Mouse (Mus musculus) thymus, postnatal 36 days (tissue): ENCODE data around the gene Taf3.

Experiments used
- DNase-seq, 2 experiments: peaks; one replicate each; pipeline ENCODE4 v3.0.0; 2022; ENCODE audit warnings: mixed read lengths in 2 of 2

Gene Taf3

GRCm38 (mm10) chr2:10048461-10048860, at the start of gene Taf3:
Taf3 (minus strand) TSS chr2:10048596.
- DNase-seq: peak; percentile 93 to 95

DNA sequence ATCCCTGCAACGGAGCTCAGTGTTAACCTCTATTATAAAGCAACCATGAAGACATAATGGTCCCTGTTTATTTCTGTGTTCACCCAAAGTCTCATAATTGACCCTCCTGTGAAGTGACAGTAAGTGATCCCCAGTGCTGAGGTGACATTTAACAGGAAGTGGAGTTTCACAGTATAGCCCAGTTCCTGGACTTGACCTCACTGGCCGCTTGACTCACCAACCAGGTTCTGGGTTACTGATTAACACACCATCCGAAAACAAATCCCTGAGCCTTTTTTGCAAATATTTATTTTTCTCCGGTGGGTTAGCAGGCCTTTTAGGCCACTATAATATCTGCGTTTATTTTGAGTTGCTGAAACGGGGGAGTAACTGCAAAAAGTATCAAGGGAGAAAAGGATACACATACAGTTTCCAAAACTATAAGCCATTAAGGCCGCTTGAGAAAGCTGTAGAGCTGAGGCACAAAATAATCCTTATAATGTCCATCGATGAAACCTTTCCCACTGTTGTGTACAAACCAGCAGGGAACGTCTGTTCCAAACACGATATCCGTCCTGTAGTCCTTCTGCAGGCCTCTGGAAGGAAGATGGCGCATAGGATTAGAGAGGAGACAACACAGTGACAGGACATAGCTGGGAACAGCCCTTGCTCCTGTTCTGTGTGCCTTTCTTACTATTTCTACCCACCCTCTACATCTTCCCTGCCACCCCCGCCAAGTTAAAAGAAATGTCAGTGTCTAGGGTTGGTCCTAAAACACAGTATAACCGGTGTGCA, 46.1 kb upstream of the Taf3 start:
- DNase-seq: no peak

GRCm38 (mm10) chr2:10087256-10087850, 39.0 kb upstream of the Taf3 start:
- no peak for DNase-seq

GRCm38 (mm10) chr2:10082737-10083136, 34.3 kb upstream of the Taf3 start:
- DNase-seq: no peak

DNA sequence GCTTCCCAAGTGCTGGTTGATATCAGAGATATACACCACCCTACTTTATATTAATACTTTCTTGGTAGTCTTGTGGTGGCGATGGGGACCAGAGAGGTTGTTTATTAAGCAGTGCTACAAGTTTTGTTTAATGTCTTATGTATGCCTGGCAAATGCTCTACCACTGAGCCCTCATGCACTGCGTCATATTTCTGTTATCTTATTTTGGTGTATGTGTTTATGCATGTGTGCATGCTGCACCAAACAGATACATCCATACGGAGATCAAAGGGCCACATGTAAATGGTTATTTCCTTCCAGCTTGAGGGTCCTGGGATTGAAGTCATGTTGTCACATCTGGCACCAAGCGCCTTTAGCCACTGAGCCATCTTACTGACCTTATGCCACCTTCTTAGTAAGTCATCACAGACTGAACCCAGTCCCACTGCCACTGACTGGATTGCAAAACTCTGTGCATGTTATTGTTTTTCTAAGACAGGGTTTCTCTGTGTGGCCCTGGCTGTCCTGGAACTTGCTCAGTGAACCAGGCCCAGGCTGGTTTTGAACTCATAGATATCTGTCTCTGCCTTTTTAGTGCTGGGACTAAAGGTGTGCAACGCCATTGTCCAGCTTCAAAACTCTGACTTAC, 33.2 kb upstream of the Taf3 start:
- DNase-seq: no peak

DNA sequence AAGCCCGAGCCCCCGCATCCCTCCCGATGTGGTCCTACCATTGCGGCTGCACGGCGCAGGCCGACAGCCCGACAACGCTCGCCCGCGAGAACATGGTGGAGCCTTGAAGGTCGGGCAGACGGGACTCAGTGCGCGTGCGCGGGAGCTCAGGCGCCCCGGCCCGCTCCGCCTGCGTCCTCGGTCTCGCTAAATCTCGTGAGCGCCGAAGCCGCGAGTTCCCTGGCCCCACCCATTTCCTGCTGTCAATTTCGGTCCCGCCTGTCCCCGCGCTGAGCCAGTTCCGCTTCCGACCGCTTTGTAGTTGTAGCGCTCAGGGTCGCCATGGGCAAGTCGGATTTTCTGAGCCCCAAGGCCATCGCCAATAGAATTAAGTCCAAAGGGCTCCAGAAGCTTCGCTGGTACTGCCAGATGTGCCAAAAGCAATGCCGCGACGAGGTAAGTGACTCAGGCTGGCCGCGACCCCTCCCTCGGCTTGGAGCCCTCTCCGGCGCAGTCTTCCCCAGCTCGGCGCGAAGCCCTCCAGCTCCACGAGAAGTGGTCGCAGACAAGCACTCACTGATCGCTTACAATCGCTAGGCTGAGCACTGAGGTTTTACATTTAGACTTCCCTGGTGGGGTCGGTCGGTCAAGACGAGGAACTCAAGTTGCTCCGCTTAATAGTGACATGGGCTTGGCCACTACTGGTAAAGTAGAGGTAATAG, 32.1 kb upstream of the Taf3 start, which contains the start of the genes Atp5c1 and Kin:
Atp5c1 (minus strand) TSS at position 201 of the 701 bp plus-strand sequence.
Kin (plus strand) TSS at position 284 of the 701 bp plus-strand sequence.
- peak; percentile 96 to 97 for DNase-seq

DNA sequence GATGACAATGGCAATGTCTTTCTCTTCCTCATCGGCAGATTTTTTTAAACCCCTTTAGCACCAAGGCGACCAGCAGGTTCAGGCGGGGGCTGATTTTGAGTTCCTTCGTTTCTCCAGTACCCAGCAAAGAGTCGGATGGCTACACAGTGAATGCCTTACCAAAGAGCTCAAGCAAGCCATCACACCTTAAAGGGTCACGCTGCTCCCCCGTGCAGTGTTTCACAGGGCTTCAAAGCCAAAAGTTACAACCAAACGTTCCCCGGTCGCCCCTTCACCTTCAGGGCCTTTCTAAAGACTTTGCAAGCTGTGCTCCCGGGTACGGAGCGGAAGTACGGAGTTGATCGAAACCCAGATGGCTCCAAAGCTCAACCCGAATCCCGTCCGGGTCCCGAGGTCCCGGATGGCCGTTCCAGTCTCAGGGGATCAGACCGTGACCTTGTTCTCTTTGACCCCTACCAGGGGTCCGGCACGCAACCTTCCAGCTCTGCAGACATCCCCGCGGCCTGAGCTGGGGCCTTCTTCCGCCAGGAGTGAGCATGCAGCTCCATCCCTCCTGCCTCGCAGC, 31.4 kb upstream of the Taf3 start:
- DNase-seq: no peak

DNA sequence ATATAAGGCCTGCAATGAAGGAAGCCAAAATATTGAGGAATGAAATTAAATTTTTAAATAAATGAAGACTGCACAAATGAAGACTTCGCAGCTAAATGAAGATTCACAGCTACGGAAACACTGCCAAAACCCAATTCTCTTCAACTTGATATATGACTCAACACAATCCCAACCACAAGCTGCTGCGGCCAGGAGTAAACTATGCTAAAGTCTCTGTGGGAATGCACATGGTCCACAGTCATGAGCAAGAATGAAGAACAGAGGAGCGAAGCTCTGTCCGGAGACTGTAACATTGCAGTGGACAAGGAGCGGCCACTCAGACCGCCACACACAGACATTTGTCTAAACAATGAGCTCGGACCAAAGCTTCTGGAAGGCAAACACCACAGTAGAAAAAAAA, 28.3 kb upstream of the Taf3 start:
- DNase-seq: no peak

DNA sequence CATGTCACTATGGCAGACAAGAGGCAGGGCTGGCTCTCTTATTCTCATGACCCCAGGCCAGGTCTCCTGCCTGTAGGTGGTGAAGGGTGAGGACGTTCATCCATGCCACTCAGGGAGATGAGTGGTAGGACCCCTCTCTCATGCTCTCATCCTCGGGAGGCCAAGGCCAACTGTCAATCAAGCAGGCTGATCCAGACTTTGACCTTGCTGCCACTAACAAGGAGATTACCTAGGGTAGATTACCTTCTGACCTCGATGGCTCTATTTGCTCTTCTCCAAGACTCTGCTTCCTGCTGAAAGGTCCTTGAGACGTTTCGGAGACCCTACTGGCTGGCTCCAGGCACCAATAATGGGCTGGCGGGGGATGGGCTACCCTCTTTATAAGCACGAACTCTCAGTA, 26.1 kb upstream of the Taf3 start:
- DNase-seq: no peak

GRCm38 (mm10) chr2:10071751-10072150, 23.4 kb upstream of the Taf3 start:
- DNase-seq: no peak

DNA sequence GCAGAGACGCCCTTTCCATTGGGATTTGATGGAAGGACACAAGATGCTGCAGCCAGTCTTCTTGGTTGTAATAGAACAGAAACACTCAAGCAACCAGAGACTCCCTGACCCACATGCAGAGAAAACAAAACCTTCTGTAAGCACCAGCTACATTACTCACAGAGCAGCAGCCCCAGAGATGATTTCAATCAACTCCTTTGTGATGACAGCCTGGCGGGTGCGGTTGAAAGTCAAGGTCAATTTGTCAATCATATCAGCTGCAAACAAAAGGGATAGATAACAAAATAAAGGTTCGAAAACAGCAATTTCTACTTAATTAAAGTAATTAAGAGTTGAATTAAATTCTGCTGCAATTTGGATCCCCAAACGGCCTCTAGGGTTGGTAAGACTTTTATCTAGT, 10.4 kb upstream of the Taf3 start:
- DNase-seq: no peak

GRCm38 (mm10) chr2:10051996-10052395, 3.6 kb upstream of the Taf3 start:
- no peak for DNase-seq

GRCm38 (mm10) chr2:10050878-10051277, 2.5 kb upstream of the Taf3 start:
- no peak for DNase-seq

DNA sequence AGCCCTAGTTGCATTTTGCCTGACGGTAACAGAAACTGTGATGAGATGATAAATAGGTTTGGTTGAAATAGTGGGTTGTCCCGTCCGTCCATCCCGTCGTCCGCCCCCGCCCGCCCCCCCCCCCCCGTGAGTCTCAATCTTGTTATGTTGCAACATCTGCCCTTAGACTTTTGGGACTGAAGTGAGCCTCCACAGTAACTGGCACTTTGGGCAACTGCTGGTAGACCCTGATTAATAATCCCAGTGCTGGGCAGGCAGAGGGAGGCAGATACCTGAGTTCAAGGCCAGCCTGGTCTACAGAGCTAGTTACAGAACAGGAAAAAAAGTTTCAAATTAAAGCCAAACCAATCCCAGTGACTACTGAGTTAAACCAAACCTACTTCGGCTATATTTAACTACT, 1.1 kb upstream of the Taf3 start:
- no peak for DNase-seq

DNA sequence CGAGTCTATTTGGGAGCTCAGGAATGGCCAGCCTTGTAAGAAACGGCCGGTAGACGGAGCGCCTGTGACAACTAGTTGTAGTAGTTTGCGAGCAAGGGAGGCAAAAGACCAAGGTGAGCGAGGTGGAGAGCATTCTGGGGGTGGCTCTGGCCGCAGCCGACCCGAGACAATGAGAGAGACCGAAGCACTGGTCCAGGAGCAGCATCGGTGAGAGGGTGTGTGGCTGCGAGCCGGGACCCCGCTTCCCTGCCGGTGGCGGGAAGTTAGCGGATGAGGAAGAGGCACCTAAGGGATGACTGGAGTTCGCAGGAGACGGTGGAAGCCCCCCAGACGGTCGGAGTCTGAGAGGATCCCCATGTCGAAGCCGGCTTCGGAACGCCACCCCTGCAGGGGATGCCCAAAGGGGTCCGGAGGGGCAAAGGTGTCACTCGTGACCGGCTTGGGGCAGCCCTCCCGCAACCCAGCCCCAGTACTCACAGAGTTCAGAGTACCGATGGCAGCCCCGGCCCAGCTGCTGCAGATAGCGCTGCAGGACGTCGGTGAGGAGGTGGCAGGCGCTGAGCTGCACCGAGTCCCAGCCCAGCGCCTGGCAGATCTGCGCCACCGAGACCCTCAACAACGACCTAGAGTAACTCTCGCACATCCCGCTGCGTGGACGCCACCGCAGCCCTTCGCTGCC, 499 bp downstream of the Taf3 start:
- DNase-seq: no peak

- no peak for DNase-seq
These were observed 13.4 kb downstream of the Taf3 start for GRCm38 (mm10) chr2:10034976-10035375.

DNA sequence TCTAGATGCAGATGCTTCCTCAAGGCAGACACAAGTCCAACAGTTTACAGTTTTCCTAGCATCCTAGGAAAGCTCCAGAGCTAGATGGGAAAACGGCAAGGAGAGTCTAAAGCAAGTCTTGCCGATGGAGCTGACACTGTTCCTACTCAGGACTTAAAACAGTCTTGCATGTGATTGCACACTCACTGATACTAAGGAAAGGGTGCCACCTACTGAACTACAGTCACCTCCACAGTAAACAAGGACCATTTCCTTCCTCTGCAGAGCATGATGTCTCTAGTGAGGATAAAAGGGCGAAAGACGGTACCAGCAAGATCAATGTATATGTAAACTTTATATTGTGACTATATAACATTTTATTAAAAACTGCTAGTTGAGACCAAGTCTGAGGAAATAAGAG, 14.7 kb downstream of the Taf3 start:
- DNase-seq: no peak

GRCm38 (mm10) chr2:10029755-10030154, 18.6 kb downstream of the Taf3 start:
- no peak for DNase-seq

DNA sequence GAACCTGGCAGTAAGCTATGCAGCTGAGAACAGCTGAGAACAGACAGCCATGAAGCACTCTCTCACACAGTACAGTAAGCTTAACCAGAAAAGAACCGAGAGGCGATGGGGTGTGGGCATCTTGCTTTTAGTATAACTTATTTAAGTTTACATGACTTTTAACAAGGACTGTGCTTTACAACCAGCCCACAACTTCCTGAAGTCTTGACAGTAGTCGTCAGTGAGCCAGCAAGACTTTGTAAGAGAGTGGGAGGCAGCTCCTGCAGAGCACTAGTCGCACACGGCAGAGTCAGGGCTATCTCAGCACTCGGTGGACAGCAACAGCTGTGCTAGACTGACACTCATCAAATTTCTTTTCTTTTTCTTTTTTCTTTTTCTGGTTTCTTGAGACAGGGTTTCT, 24.1 kb downstream of the Taf3 start:
- DNase-seq: no peak

DNA sequence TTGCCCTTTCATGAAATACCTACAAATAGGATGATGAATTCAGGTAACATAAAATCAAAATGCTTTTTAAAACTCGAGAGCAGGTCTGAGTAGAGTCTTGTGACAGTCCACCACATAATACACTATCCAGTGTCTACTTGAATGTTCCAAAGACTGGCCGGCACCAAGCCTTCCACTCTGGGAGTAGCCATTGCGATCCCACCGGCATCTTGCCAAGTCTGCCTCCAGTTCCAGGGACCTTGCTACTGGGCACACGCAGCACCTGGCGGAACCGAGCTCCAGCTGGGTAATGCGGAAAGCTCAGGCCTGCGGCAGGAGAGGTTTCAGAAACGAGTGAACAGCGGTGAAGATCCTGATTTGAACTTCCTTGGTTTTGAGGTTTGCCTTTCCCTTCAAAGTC, 27.1 kb downstream of the Taf3 start:
- DNase-seq: no peak

- DNase-seq: peak; percentile 40 to 57
These were observed 33.3 kb downstream of the Taf3 start for GRCm38 (mm10) chr2:10014951-10015635.
